Mouse (Mus musculus): ENCODE results near the gene Traf1. TPM values are rescaled to one million over a fixed set of nuclear protein-coding genes. Genes with fewer than 3 reads are reported as not detected.

The Traf1 gene
- polyA plus RNA-seq, 1 experiment from 2014 or later, result 1.2 TPM

DNA sequence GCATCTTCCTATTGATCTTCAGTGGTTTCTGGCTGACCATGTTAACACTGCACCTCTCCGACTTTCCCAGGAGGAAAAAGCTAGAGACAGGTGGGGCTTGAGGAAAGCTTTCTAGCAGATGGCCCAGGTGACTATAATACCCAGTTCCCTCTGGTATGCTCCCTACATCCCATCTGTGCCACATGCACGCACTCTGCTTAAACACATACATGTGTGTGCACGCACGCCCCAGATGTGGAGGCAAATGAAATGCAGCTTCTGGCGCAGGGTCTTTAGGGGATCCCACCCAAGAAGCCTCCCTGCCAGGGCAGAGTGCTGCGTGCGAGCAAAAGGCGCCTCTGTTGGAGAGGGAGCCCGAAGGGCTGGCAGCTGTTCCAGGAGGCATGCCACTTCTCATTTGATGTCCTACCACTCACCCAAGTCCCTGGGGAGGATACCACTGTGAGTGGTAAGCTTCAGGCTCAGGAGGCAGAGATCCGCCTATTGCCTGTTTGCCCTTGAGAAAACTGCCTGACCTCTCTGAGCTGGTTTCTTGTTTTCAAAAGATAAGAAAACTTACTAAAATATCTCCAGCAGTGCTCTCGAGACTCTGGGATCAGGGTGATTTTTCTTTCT is 20.4 kb downstream of the Traf1 start:
- H3K4me1 ChIP-seq (replicated peaks), result peaks cover 28% of the 10 kb centered on the region
- WGBS, result 56% methylated on average over 11 of the region's 11 CpGs
- H3K4me3 ChIP-seq, result no peak overlapping the region
- no peak overlapping the region for H3K4me2 ChIP-seq
- no peak overlapping the region for H3K27ac ChIP-seq (ENCODE audit: poor library complexity, severe bottlenecking)
- peaks cover 23% of the 10 kb centered on the region for H3K27me3 ChIP-seq (replicated peaks)
- H3K9me3 ChIP-seq (replicated peaks), result no peaks in the 10 kb centered on the region
- H3K36me3 ChIP-seq, result no peaks in the 10 kb centered on the region
- no peak for ATAC-seq (ENCODE audit: insufficient number of reproducible peaks, low FRiP score)
- H3K9ac ChIP-seq, result no peak overlapping the region

DNA sequence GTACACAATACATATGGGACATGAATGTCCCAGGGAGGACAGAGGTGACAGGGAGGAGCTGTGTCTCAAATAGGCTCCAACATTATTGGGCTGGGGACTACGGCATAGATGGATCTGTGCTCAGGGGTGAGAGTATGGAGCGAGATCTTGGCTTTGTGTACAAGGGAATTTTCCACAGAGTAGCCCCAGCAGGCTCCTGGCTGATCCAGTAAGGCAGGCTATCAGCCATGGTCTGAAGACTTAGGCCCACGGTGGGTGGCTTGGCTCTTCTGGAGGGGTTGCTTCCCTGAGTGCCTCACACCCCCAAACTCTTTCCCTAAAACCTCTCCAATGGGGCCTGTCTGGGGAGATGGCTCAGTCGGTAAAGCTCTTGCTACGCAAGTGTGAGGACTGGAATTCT is 21.3 kb downstream of the Traf1 start:
- no peak overlapping the region for H3K4me3 ChIP-seq

DNA sequence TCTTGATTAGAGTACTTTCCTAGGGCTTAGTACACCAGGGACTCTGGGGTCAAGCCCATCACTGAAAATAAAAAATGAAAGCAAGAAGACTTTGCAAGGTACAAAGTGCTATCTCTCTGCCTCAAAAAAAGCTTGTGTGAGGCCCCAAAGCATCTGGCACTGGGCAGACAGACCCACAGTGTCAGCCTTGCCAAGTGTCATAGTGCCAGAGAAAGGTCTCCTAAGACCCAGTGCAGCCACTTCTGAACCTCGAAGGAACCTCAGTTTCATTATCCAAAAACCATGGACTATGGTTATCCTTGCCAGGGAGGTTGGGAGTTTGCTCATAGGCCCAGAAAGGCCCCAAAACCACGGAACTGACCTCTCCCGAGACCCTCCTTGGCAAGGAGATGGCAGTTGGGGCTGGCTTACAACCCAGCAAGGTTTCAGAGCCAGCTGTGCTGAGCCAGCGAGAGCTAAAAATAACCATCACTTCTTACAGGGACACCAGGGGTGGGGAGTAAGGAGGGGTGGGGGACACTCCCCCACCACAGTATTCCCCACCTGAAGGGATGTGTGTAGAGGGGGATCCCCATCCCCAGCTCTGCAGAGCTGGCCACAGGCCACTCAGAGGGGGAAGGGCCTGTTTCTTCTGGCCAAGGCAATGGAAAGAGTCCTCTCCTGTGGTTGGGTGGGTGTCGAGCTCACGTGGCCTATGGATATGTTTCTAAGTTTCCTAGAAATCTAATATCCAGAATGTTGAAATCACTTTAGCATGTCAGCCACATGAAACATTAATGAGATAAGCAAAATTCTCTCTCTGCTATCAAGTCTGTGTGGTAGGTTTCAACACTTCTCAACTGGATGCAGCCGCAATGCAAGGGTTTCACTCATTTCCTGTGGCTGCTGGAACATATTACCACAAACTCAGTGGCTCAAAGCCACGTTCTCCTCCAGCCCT is 23.0 kb downstream of the Traf1 start:
- Histone ChIP-seq H3K36me3 (no peaks in the 10 kb centered on the region), H3K27me3 (replicated peaks) (peaks cover 21% of the 10 kb centered on the region), H3K4me2 (no peak overlapping the region), H3K9me3 (replicated peaks) (no peaks in the 10 kb centered on the region), H3K4me1 (replicated peaks) (peaks cover 20% of the 10 kb centered on the region), H3K9ac (no peak overlapping the region), H3K27ac (ENCODE audit: poor library complexity, severe bottlenecking) (no peak overlapping the region), H3K4me3 (no peak overlapping the region)
- WGBS, result 47% methylated on average over 8 of the region's 8 CpGs
- 0 out of 2 replicates have a peak, but pooled peaks have one; percentile 29 for ATAC-seq (ENCODE audit: insufficient number of reproducible peaks, low FRiP score)

More for the DNA sequence above, 21.3 kb downstream of the Traf1 start:
- WGBS, result 71% methylated on average over 5 of the region's 5 CpGs
- peaks cover 23% of the 10 kb centered on the region for H3K27me3 ChIP-seq (replicated peaks)
- peaks cover 27% of the 10 kb centered on the region for H3K4me1 ChIP-seq (replicated peaks)
- no peak overlapping the region for H3K4me2 ChIP-seq
- H3K9ac ChIP-seq, result no peak overlapping the region
- no peaks in the 10 kb centered on the region for H3K9me3 ChIP-seq (replicated peaks)
- no peak overlapping the region for H3K27ac ChIP-seq (ENCODE audit: poor library complexity, severe bottlenecking)
- ATAC-seq (ENCODE audit: insufficient number of reproducible peaks, low FRiP score), result no peak
- H3K36me3 ChIP-seq, result no peaks in the 10 kb centered on the region

DNA sequence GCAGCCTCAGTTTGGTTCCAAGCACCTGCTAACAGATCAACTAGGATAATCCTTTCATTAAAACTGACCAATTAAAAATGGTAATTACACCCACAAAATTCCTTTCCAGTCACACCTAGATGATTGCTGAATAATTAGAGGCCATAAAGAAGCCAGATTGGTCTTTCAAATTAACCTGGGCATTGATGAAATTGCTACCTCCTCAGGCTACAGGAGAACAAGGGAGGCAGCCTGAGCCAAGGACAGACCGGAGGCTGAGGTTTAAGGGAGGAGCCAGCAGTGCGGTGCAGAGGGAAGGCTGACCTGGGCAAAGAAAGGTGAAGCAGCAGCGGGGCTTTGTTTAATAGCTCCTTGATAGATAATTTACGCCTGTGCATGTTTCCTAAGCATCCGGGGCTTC is 24.1 kb downstream of the Traf1 start:
- Histone ChIP-seq H3K9ac (no peak overlapping the region), H3K36me3 (no peaks in the 10 kb centered on the region), H3K4me1 (replicated peaks) (peaks cover 20% of the 10 kb centered on the region), H3K27me3 (replicated peaks) (peaks cover 19% of the 10 kb centered on the region), H3K4me3 (no peak overlapping the region), H3K4me2 (no peak overlapping the region), H3K9me3 (replicated peaks) (no peaks in the 10 kb centered on the region), H3K27ac (ENCODE audit: poor library complexity, severe bottlenecking) (no peak overlapping the region)
- ATAC-seq (ENCODE audit: insufficient number of reproducible peaks, low FRiP score), result no peak
- 51% methylated on average over 5 of the region's 5 CpGs for whole genome bisulfite sequencing

DNA sequence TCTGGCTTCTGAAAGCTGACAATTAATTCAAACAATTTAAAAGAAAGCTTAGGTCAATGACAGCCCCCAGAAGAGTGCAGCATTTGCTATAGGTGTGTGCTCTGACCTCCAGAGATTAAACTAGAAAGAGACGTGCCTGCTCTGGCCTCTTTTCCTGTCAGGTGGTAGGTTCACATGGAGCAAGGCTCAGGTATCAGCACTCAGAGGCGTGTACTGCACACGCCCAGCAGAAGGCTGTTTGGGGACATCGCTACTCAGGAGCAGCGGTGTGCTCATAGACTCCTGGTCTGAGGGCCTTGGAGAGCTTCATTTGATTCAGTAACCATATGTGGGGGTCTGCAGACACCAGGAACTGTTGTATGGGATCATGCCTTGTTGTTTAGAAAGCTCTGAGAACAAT is 34.3 kb downstream of the Traf1 start:
- H3K4me2 ChIP-seq, result no peak overlapping the region
- H3K27me3 ChIP-seq (replicated peaks), result peaks cover 12% of the 10 kb centered on the region; the same call in 1 of the 2 replicates
- no peak for ATAC-seq (ENCODE audit: insufficient number of reproducible peaks, low FRiP score)
- no peak overlapping the region for H3K27ac ChIP-seq (ENCODE audit: poor library complexity, severe bottlenecking)
- no peak overlapping the region for H3K4me3 ChIP-seq
- no peaks in the 10 kb centered on the region for H3K4me1 ChIP-seq (replicated peaks)
- no peak overlapping the region for H3K9ac ChIP-seq
- no peaks in the 10 kb centered on the region for H3K9me3 ChIP-seq (replicated peaks)
- no peaks in the 10 kb centered on the region for H3K36me3 ChIP-seq
- WGBS, result 64% methylated on average over 5 of the region's 5 CpGs

DNA sequence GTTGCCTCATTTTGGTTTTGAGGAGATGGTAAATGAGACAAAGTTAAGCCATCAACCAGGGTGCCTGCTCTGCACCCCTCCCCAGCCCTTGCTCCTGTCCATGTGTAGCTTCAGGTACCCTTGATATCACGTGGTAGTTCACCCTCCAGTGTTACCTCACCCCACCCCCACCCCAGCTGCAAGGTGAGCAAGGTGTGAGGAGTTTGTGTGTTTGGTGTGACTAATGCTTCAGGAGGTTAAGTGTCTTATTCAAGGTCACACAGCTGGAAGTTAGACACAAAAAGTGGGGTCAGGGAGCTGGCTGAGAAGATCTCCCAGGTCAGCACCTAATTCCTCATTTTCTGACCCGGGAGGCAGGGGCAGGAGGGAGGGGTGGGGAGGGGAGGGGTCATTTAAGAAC is 38.8 kb downstream of the Traf1 start:
- Histone ChIP-seq H3K36me3 (no peaks in the 10 kb centered on the region), H3K9ac (no peak overlapping the region), H3K9me3 (replicated peaks) (no peaks in the 10 kb centered on the region), H3K27ac (ENCODE audit: poor library complexity, severe bottlenecking) (no peak overlapping the region), H3K4me3 (no peak overlapping the region), H3K4me2 (no peak overlapping the region), H3K4me1 (replicated peaks) (no peaks in the 10 kb centered on the region), H3K27me3 (replicated peaks) (peaks cover 12% of the 10 kb centered on the region)
- 20% methylated on average over 2 of the region's 2 CpGs for WGBS
- no peak for ATAC-seq (ENCODE audit: insufficient number of reproducible peaks, low FRiP score)

DNA sequence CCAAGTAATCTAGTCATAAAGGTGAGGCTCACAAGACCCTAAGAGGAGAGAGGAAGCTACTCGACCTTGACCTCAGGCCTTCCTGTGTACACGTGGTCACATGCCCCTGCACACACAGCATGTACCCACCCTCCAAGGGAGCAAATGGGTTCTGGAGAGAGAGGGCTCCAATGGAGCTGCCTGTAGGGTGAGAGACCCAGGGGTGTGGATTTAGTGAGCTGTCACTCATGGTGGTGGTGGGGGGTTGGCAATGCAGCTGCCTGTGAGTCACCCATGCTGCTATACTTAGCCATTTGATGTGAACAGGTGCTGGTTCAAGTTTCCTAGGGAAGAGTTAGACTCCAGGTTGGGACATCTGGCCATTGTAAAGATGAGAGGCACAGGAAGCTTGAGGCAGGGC is 41.4 kb downstream of the Traf1 start:
- Histone ChIP-seq H3K27ac (ENCODE audit: poor library complexity, severe bottlenecking) (no peak overlapping the region), H3K9me3 (replicated peaks) (no peaks in the 10 kb centered on the region), H3K4me1 (replicated peaks) (peaks cover 6% of the 10 kb centered on the region), H3K4me2 (no peak overlapping the region), H3K36me3 (no peaks in the 10 kb centered on the region), H3K9ac (no peak overlapping the region), H3K4me3 (no peak overlapping the region), H3K27me3 (replicated peaks) (no peaks in the 10 kb centered on the region; the same call in 1 of the 2 replicates)
- WGBS, result 42% methylated on average over 2 of the region's 2 CpGs
- ATAC-seq (ENCODE audit: insufficient number of reproducible peaks, low FRiP score), result no peak

DNA sequence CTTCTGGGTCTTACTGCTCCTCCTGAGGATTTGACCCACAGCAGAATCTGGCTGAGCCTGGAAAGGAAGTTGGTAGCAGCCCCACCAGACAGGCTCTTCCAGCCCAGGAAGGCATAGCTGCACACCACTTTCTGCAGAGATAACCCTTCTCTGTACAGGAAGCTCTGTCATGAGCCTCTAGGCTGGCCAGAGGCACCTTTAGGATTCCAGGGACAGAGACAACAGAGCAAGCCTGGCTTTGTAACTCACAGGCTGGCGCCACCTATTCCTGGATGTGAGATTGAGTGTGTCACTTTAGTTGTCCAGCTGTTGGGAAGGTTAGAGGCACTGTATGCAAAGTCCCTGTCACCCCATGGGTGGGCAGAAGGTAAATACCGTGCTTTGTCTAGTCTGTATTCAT is 46.5 kb downstream of the Traf1 start:
- Histone ChIP-seq H3K4me2 (peak overlapping the region; percentile 97), H3K36me3 (no peaks in the 10 kb centered on the region), H3K4me1 (replicated peaks) (peaks cover 27% of the 10 kb centered on the region), H3K9me3 (replicated peaks) (no peaks in the 10 kb centered on the region), H3K4me3 (no peak overlapping the region), H3K9ac (no peak overlapping the region), H3K27me3 (replicated peaks) (peaks cover 28% of the 10 kb centered on the region), H3K27ac (ENCODE audit: poor library complexity, severe bottlenecking) (peak overlapping the region; percentile 50; the same call in 1 of the 2 replicates)
- ATAC-seq (ENCODE audit: insufficient number of reproducible peaks, low FRiP score), result 0 out of 2 replicates have a peak, but pooled peaks have one; percentile 20
- 32% methylated on average over 2 of the region's 2 CpGs for WGBS

DNA sequence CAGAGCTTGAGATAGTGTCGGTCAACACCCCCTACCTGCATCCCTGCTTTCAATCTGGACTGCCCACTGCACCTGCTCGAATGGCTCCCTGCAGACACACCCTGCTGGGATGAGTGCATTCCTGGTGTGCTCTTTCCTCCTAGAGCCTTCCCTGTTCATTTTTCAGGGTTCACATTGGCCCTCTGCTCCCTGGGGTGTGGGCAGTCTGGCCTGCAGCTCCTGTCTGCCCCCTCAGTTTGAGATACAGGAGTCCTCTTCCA is 46.8 kb downstream of the Traf1 start:
- peak overlapping the region; percentile 50; the same call in 1 of the 2 replicates for H3K27ac ChIP-seq (ENCODE audit: poor library complexity, severe bottlenecking)
- H3K4me3 ChIP-seq, result peak overlapping the region; percentile 69; the same call in 1 of the 2 replicates
- 0 out of 2 replicates have a peak overlapping the region, but pooled peaks have one; percentile 4 for H3K9ac ChIP-seq
- peaks cover 27% of the 10 kb centered on the region for H3K4me1 ChIP-seq (replicated peaks)
- H3K27me3 ChIP-seq (replicated peaks), result peaks cover 29% of the 10 kb centered on the region
- no peak for ATAC-seq (ENCODE audit: insufficient number of reproducible peaks, low FRiP score)
- WGBS, result 13% methylated on average over 2 of the region's 2 CpGs
- H3K9me3 ChIP-seq (replicated peaks), result no peaks in the 10 kb centered on the region
- peak overlapping the region; percentile 97 for H3K4me2 ChIP-seq
- H3K36me3 ChIP-seq, result no peaks in the 10 kb centered on the region

DNA sequence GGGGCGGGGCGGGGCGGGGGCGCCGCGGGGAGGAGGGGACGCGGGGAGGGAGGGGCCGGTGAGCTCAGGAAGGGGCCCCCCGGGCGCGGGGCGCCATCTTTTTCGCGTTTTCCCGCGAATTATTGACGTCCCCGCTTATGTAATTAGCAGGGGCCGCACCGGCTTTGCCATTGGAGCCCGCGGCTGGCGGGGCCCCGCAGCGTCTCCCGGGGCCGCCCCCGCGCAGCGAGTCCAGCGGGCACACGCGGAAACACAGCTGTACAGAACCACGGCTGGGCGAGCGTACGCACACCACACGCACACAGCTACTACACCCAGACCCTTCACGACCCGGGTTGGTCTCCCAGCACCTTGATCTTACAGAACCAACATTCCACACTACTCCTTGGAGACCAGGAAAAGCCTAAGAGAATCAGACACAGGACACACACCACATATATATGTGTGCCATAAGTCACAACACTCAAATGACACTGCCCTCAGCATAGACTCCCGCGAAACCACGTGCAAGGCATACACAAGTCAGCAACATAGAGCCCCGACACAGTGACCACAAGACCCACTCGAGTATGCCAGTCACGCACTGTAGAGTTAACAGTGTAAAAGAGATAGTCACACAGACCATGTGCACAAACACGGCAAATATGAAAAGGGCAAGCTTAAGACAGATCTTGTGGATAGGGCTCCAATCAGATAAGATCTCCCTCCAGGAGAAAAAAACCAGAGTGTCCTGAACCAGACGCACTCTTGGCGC is 47.3 kb downstream of the Traf1 start:
- ATAC-seq (ENCODE audit: insufficient number of reproducible peaks, low FRiP score), result peak; percentile 57
- WGBS, result 3% methylated on average over 42 of the region's 50 CpGs
- H3K9ac ChIP-seq, result peak overlapping the region; percentile 76
- H3K4me1 ChIP-seq (replicated peaks), result peaks cover 27% of the 10 kb centered on the region
- H3K4me2 ChIP-seq, result peak overlapping the region; percentile 97
- H3K36me3 ChIP-seq, result no peaks in the 10 kb centered on the region
- H3K4me3 ChIP-seq, result peak overlapping the region; percentile 69
- no peaks in the 10 kb centered on the region for H3K9me3 ChIP-seq (replicated peaks)
- peaks cover 32% of the 10 kb centered on the region for H3K27me3 ChIP-seq (replicated peaks)
- H3K27ac ChIP-seq (ENCODE audit: poor library complexity, severe bottlenecking), result peak overlapping the region; percentile 50; the same call in 1 of the 2 replicates

All from heart, embryonic 12.5 days (tissue).